13 mouse cellular contexts compared by ENCODE assay signal in genomic region chr9:120012781-120013180, GRCm38 (mm10). TPM values are rescaled to one million over a fixed set of nuclear protein-coding genes. Genes with fewer than 3 reads are reported as not detected.
DNase-seq lines count a peak whose midpoint lies in the region; ATAC-seq lines count a peak whose summit lies in the region.
"Had no signal": no experiment of that assay in that cellular context is flagged by ENCODE, and none has a peak within 500 bp of the region (broad histone marks: within the 10 kb centered on the region; RNA-seq: fewer than 3 reads in every experiment).

No protein-coding gene starts in this region.

- no peak overlapping the region for H3K9ac ChIP-seq in forebrain, embryonic 16.5 days (replicated peaks; ENCODE audit: low read depth, low read length)
- H3K9ac ChIP-seq: hindbrain, embryonic 12.5 days; lung, embryonic 14.5 days had no signal

- ATAC-seq in forebrain, embryonic 16.5 days: no peak

- H3K4me2 ChIP-seq in forebrain, embryonic 16.5 days (ENCODE audit: low read length): no peak overlapping the region
- H3K4me2 ChIP-seq: hindbrain, embryonic 12.5 days; lung, embryonic 14.5 days had no signal

- no peak overlapping the region for H3K4me3 ChIP-seq in heart, embryonic 10.5 days
- H3K4me3 ChIP-seq in forebrain, embryonic 16.5 days (replicated peaks; ENCODE audit: low read length): no peak overlapping the region
- H3K4me3 ChIP-seq: hindbrain, embryonic 12.5 days; midbrain, embryonic 10.5 days had no signal

- peaks cover 51% of the 10 kb centered on the region for H3K4me1 ChIP-seq in heart, embryonic 10.5 days
- H3K4me1 ChIP-seq in forebrain, embryonic 16.5 days (replicated peaks; ENCODE audit: control insufficient read depth, insufficient read depth, low read length): peaks cover 13% of the 10 kb centered on the region

- WGBS in heart, embryonic 10.5 days: 78% methylated on average over 5 of the region's 5 CpGs
- 88% methylated on average over 5 of the region's 5 CpGs for WGBS in forebrain, embryonic 16.5 days

- H3K27ac ChIP-seq in heart, embryonic 10.5 days: 0 out of 2 replicates have a peak overlapping the region, but pooled peaks have one; percentile 13
- H3K27ac ChIP-seq in forebrain, embryonic 16.5 days (ENCODE audit: low read length): no peak overlapping the region
- H3K27ac ChIP-seq: hindbrain, embryonic 12.5 days; midbrain, embryonic 10.5 days had no signal

- intact Hi-C loops in heart, postnatal 14 days (cut with DNase I): loop anchor here (1.0 kb wide), 1 partner anchor 49 kb away; no protein-coding TSS in a partner anchor

- H3K27me3 ChIP-seq in heart, embryonic 10.5 days (ENCODE audit: insufficient read depth, poor library complexity, severe bottlenecking): no peaks in the 10 kb centered on the region
- no peaks in the 10 kb centered on the region for H3K27me3 ChIP-seq in splenic B cell, adult 2 months (ENCODE audit: control insufficient read depth, insufficient read depth, low read length, poor library complexity, severe bottlenecking)
- no peaks in the 10 kb centered on the region for H3K27me3 ChIP-seq in forebrain, embryonic 16.5 days (replicated peaks; ENCODE audit: control insufficient read depth, insufficient read depth, low read length)

- DNase-seq in heart, embryonic 10.5 days (ENCODE audit: low spot score): no peak
- DNase-seq in heart, postnatal 14 days: no peak
- peak; percentile 66 for DNase-seq in right cerebral cortex, adult 18-20 months
- DNase-seq in right cerebral cortex, postnatal 4 days: no peak
- DNase-seq in ZHBTc4 (ENCODE audit: low read depth, low spot score): peak; percentile 44
- DNase-seq in splenic B cell, adult 2 months (ENCODE audit: low read depth, low spot score): peak; percentile 23
- no peak for DNase-seq in ovary, adult 18-20 months (ENCODE audit: low spot score)
- DNase-seq: kidney, adult 2 months had no signal

- H3K36me3 ChIP-seq in heart, embryonic 10.5 days: peaks cover 56% of the 10 kb centered on the region
- H3K36me3 ChIP-seq in splenic B cell, adult 2 months (ENCODE audit: control insufficient read depth, insufficient read depth, low read length, poor library complexity, severe bottlenecking): no peaks in the 10 kb centered on the region
- no peaks in the 10 kb centered on the region for H3K36me3 ChIP-seq in forebrain, embryonic 16.5 days (ENCODE audit: control insufficient read depth, insufficient read depth)
- H3K36me3 ChIP-seq: hindbrain, embryonic 12.5 days; midbrain, embryonic 10.5 days had no signal

- H3K9me3 ChIP-seq in heart, embryonic 10.5 days: no peaks in the 10 kb centered on the region
- H3K9me3 ChIP-seq in forebrain, embryonic 16.5 days (ENCODE audit: control insufficient read depth, low read length): no peaks in the 10 kb centered on the region
- H3K9me3 ChIP-seq: hindbrain, embryonic 12.5 days had no signal

RNA-seq across cellular contexts. Expression of gene Xirp1, which starts 10.6 kb away (rescaled TPM):
- polyA plus RNA-seq in heart, embryonic 10.5 days (2016; fragmentation: Nextera tagmentation; extraction: Ambion mirVana): 41.1 and 90.1 TPM in 2 replicates
- 100 to 1,000 TPM; 105 to 114 TPM for total RNA-seq in heart, postnatal 14 days (2021)
- polyA plus RNA-seq in forebrain, embryonic 16.5 days (2015; fragmentation: Nextera tagmentation; extraction: Ambion mirVana): not detected in 2 replicates
- polyA plus RNA-seq: limb, embryonic 11.5 days; midbrain, embryonic 10.5 days had no signal

RNA-seq across cellular contexts. Expression of gene Csrnp1, which starts 28.3 kb away (rescaled TPM):
- polyA plus RNA-seq in heart, embryonic 10.5 days (2016; fragmentation: Nextera tagmentation; extraction: Ambion mirVana): 7.5 and 8.0 TPM in 2 replicates
- 10 to 100 TPM; 15.8 to 21.4 TPM for total RNA-seq in heart, postnatal 14 days (2021)
- 2.0 and 2.5 TPM in 2 replicates for polyA plus RNA-seq in forebrain, embryonic 16.5 days (2015; fragmentation: Nextera tagmentation; extraction: Ambion mirVana)

RNA-seq across cellular contexts. Expression of gene Cx3cr1, which starts 56.9 kb away (rescaled TPM):
- polyA plus RNA-seq in heart, embryonic 10.5 days (2016; fragmentation: Nextera tagmentation; extraction: Ambion mirVana): 1.1 and 4.1 TPM in 2 replicates
- total RNA-seq in heart, postnatal 14 days (2021): 1 to 10 TPM; 3.4 TPM
- polyA plus RNA-seq in forebrain, embryonic 16.5 days (2015; fragmentation: Nextera tagmentation; extraction: Ambion mirVana): 6.4 and 7.0 TPM in 2 replicates

Comparison
In these comparisons a context has a peak if more than half of its experiments do, and no peak if none do; other contexts are left out.
1. DNase-seq: peak in right cerebral cortex, adult 18-20 months (single experiment), ZHBTc4 (single experiment) and splenic B cell, adult 2 months (single experiment); none in heart, embryonic 10.5 days (single experiment), heart, postnatal 14 days (0 of 2), right cerebral cortex, postnatal 4 days (single experiment) and ovary, adult 18-20 months (single experiment).
2. RNA of gene Xirp1, which starts 10.6 kb away (polyA plus RNA-seq): 41.1 to 90.1 TPM in heart, embryonic 10.5 days; not detected in forebrain, embryonic 16.5 days; every median in the first group is over 10 times any median in the second.